In genomic region chr14:76951450-76951849, GRCm38 (mm10) we compare ENCODE assay signal across 10 mouse cellular contexts.
DNase-seq lines count a peak whose midpoint lies in the region; ATAC-seq and TF ChIP-seq lines count a peak whose summit lies in the region.
"Had no signal": no experiment of that assay in that cellular context is flagged by ENCODE, and none has a peak within 500 bp of the region (broad histone marks: within the 10 kb centered on the region; RNA-seq: fewer than 3 reads in every experiment).

No protein-coding gene starts in this region.

- H3K36me3 ChIP-seq in kidney, adult 2 months (ENCODE audit: control insufficient read depth, insufficient read depth, low read length), result no peaks in the 10 kb centered on the region
- no peaks in the 10 kb centered on the region for H3K36me3 ChIP-seq in midbrain, embryonic 11.5 days (ENCODE audit: control insufficient read depth, insufficient read depth, low read length)
- no peaks in the 10 kb centered on the region for H3K36me3 ChIP-seq in forebrain, embryonic 11.5 days (ENCODE audit: control insufficient read depth, insufficient read depth, low read length)
- H3K36me3 ChIP-seq: stomach, embryonic 15.5 days had no signal

- H3K4me1 ChIP-seq in kidney, adult 2 months (ENCODE audit: control insufficient read depth, insufficient read depth, low read length), result peaks cover 7% of the 10 kb centered on the region
- H3K4me1 ChIP-seq in midbrain, embryonic 11.5 days (ENCODE audit: control insufficient read depth, insufficient read depth, low read length), result peaks cover 5% of the 10 kb centered on the region
- no peaks in the 10 kb centered on the region for H3K4me1 ChIP-seq in forebrain, embryonic 11.5 days (replicated peaks; ENCODE audit: control insufficient read depth, insufficient read depth, low read length)

- H3K27me3 ChIP-seq in kidney, adult 2 months (replicated peaks; ENCODE audit: control insufficient read depth, insufficient read depth, low read length), result no peaks in the 10 kb centered on the region
- no peaks in the 10 kb centered on the region for H3K27me3 ChIP-seq in midbrain, embryonic 11.5 days (ENCODE audit: control insufficient read depth, insufficient read depth, low read length)
- H3K27me3 ChIP-seq in forebrain, embryonic 11.5 days (ENCODE audit: control insufficient read depth, insufficient read depth, low read length), result no peaks in the 10 kb centered on the region
- H3K27me3 ChIP-seq: stomach, embryonic 15.5 days had no signal

- H3K9me3 ChIP-seq in midbrain, embryonic 11.5 days (ENCODE audit: control insufficient read depth, low read length), result no peaks in the 10 kb centered on the region
- no peaks in the 10 kb centered on the region for H3K9me3 ChIP-seq in forebrain, embryonic 11.5 days (ENCODE audit: control insufficient read depth, low read length)
- H3K9me3 ChIP-seq: stomach, embryonic 15.5 days had no signal

- no peak for TF ChIP-seq CTCF in kidney, adult 2 months (conservative IDR thresholded peaks at IDR 0.05; ENCODE audit: insufficient read depth, insufficient read length, low read depth, low read length)

- intact Hi-C loops in gastrocnemius, postnatal 36 days (cut with DNase I), result no loop called here
- intact Hi-C loops in left cerebral cortex, postnatal 36 days (cut with DNase I), result no loop called here

- H3K9ac ChIP-seq in midbrain, embryonic 11.5 days (ENCODE audit: low read length), result no peak overlapping the region
- H3K9ac ChIP-seq in forebrain, embryonic 11.5 days (ENCODE audit: low read length), result no peak overlapping the region
- H3K9ac ChIP-seq: liver, embryonic 14.5 days; stomach, embryonic 15.5 days had no signal

- 30% methylated on average over 4 of the region's 4 CpGs for WGBS in kidney, adult 2 months
- 80% methylated on average over 4 of the region's 4 CpGs for WGBS in midbrain, embryonic 11.5 days
- WGBS in forebrain, embryonic 11.5 days, result 79% methylated on average over 4 of the region's 4 CpGs

- peak overlapping the region; percentile 25 for H3K27ac ChIP-seq in kidney, adult 2 months (ENCODE audit: insufficient read depth, low read depth, low read length)
- no peak overlapping the region for H3K27ac ChIP-seq in midbrain, embryonic 11.5 days (ENCODE audit: low read depth, low read length)
- no peak overlapping the region for H3K27ac ChIP-seq in forebrain, embryonic 11.5 days (ENCODE audit: low read depth, low read length)
- H3K27ac ChIP-seq: liver, embryonic 14.5 days; stomach, embryonic 15.5 days had no signal

- peak; percentile 40 for DNase-seq in kidney, adult 2 months
- no peak for DNase-seq in kidney, postnatal 4 days
- peak; percentile 84 for DNase-seq in adrenal gland, postnatal 10 days
- peak; percentile 27 to 35 for DNase-seq in gastrocnemius, postnatal 36 days
- peak; percentile 62 to 67 for DNase-seq in left cerebral cortex, postnatal 36 days (ENCODE audit: low spot score in 2 of 2)
- peak; percentile 52 for DNase-seq in testis, postnatal 10 days (ENCODE audit: low spot score)
- no peak for DNase-seq in midbrain, embryonic 11.5 days (ENCODE audit: low spot score, missing footprints)
- DNase-seq in forebrain, embryonic 11.5 days (ENCODE audit: low spot score), result no peak

- no peak overlapping the region for H3K4me3 ChIP-seq in kidney, adult 2 months (ENCODE audit: insufficient read depth, low read depth, low read length)
- H3K4me3 ChIP-seq in midbrain, embryonic 11.5 days (ENCODE audit: low read depth, low read length), result no peak overlapping the region
- H3K4me3 ChIP-seq in forebrain, embryonic 11.5 days (ENCODE audit: low read depth, low read length), result no peak overlapping the region
- H3K4me3 ChIP-seq: stomach, embryonic 15.5 days had no signal

- no peak for ATAC-seq in midbrain, embryonic 11.5 days (ENCODE audit: low FRiP score)
- ATAC-seq in forebrain, embryonic 11.5 days (replicated peaks; ENCODE audit: low FRiP score), result no peak

- TF ChIP-seq POLR2A in kidney, adult 2 months (IDR thresholded peaks at IDR 0.05; ENCODE audit: low read depth, low read length), result no peak

- no peak overlapping the region for H3K4me2 ChIP-seq in midbrain, embryonic 11.5 days
- no peak overlapping the region for H3K4me2 ChIP-seq in forebrain, embryonic 11.5 days (ENCODE audit: low read depth, low read length, severe bottlenecking)
- H3K4me2 ChIP-seq: stomach, embryonic 15.5 days had no signal

Comparison
In these comparisons a context has a peak if more than half of its experiments do, and no peak if none do; other contexts are left out.
1. DNase-seq: peak in kidney, adult 2 months (single experiment), adrenal gland, postnatal 10 days (single experiment), gastrocnemius, postnatal 36 days (2 of 2), left cerebral cortex, postnatal 36 days (2 of 2) and testis, postnatal 10 days (single experiment); none in kidney, postnatal 4 days (0 of 2), midbrain, embryonic 11.5 days (single experiment) and forebrain, embryonic 11.5 days (single experiment).